In genomic region chr3:82073741-82074181, GRCm38 (mm10) we compare ENCODE assay signal across 8 mouse cellular contexts. TPM values are rescaled to one million over a fixed set of nuclear protein-coding genes. Genes with fewer than 3 reads are reported as not detected.
DNase-seq lines count a peak whose midpoint lies in the region; ATAC-seq and TF ChIP-seq lines count a peak whose summit lies in the region.

No protein-coding gene starts in this region.

- no peaks in the 10 kb centered on the region for H3K9me3 ChIP-seq in embryonic facial prominence, embryonic 11.5 days (replicated peaks; ENCODE audit: control insufficient read depth, low read length)
- H3K9me3 ChIP-seq in intestine, postnatal 0 days (ENCODE audit: control insufficient read depth): no peaks in the 10 kb centered on the region

- H3K4me2 ChIP-seq in embryonic facial prominence, embryonic 11.5 days (ENCODE audit: low read depth, low read length): peak overlapping the region; percentile 83
- H3K4me2 ChIP-seq in intestine, postnatal 0 days (replicated peaks; ENCODE audit: low read depth): peak overlapping the region; percentile 71

- peaks cover 4% of the 10 kb centered on the region; the same call in 1 of the 2 replicates for H3K27me3 ChIP-seq in embryonic facial prominence, embryonic 11.5 days (ENCODE audit: control insufficient read depth, insufficient read depth, low read length)
- H3K27me3 ChIP-seq in intestine, postnatal 0 days (replicated peaks; ENCODE audit: control insufficient read depth, insufficient read depth, low read length): peaks cover 10% of the 10 kb centered on the region; the same call in 1 of the 2 replicates

- peak overlapping the region; percentile 22; the same call in 1 of the 2 replicates for H3K9ac ChIP-seq in embryonic facial prominence, embryonic 11.5 days (replicated peaks; ENCODE audit: low read length)
- peak overlapping the region; percentile 48 for H3K9ac ChIP-seq in intestine, postnatal 0 days (ENCODE audit: low read depth, low read length)

- H3K4me3 ChIP-seq in embryonic facial prominence, embryonic 11.5 days (ENCODE audit: low read depth, low read length): peak overlapping the region; percentile 38
- peak overlapping the region; percentile 49 for H3K4me3 ChIP-seq in intestine, postnatal 0 days (ENCODE audit: low read depth, low read length)

- WGBS in embryonic facial prominence, embryonic 11.5 days: 0% methylated on average over 34 of the region's 34 CpGs
- WGBS in intestine, postnatal 0 days: under 1% methylated on average over 34 of the region's 34 CpGs

- no peak overlapping the region for H3K27ac ChIP-seq in embryonic facial prominence, embryonic 11.5 days (replicated peaks; ENCODE audit: low read depth, low read length)
- peak overlapping the region; percentile 41; the same call in 1 of the 2 replicates for H3K27ac ChIP-seq in intestine, postnatal 0 days (ENCODE audit: low read depth, low read length)

- no peaks in the 10 kb centered on the region for H3K4me1 ChIP-seq in embryonic facial prominence, embryonic 11.5 days (ENCODE audit: control insufficient read depth, insufficient read depth, low read length)
- no peaks in the 10 kb centered on the region for H3K4me1 ChIP-seq in intestine, postnatal 0 days (replicated peaks; ENCODE audit: control insufficient read depth, insufficient read depth, low read length)

- intact Hi-C loops in left cerebral cortex, postnatal 25 days (cut with DNase I): loop anchor here (5.0 kb wide), 1 partner anchor 69 kb away; no protein-coding TSS in a partner anchor

- peak; percentile 82 for DNase-seq in brain, adult 2 months (ENCODE audit: low read depth, low spot score)
- DNase-seq in embryonic facial prominence, embryonic 11.5 days (ENCODE audit: low spot score): peak; percentile 40
- DNase-seq in heart, adult 18-20 months: peak; percentile 71 to 78
- DNase-seq in left cerebral cortex, postnatal 25 days (ENCODE audit: low spot score in 2 of 2): peak; percentile 75 to 80
- DNase-seq in mesoderm, embryonic 11.5 days (ENCODE audit: low read depth, low spot score): peak; percentile 36
- DNase-seq in right cerebral cortex, postnatal 4 days: peak; percentile 77

- no peaks in the 10 kb centered on the region for H3K36me3 ChIP-seq in embryonic facial prominence, embryonic 11.5 days (replicated peaks; ENCODE audit: control insufficient read depth, insufficient read depth, low read depth, low read length)
- H3K36me3 ChIP-seq in intestine, postnatal 0 days (ENCODE audit: control insufficient read depth, insufficient read depth): no peaks in the 10 kb centered on the region

- peak; percentile 54 for ATAC-seq in embryonic facial prominence, embryonic 11.5 days (replicated peaks; ENCODE audit: insufficient number of reproducible peaks, low FRiP score, low TSS enrichment, low read depth)
- peak; percentile 25; the same call in 1 of the 2 replicates for ATAC-seq in intestine, postnatal 0 days
- no peak for ATAC-seq in erythroblast, adult 5-6 weeks (replicated peaks; ENCODE audit: low FRiP score, poor library complexity, severe bottlenecking)

- 0 out of 2 replicates have a peak, but pooled peaks have one; percentile 21 for TF ChIP-seq CTCF in intestine, postnatal 0 days (IDR thresholded peaks at IDR 0.05; ENCODE audit: low read depth)

RNA-seq across cellular contexts. Expression of gene Gucy1b1, which starts 0.7 kb away (rescaled TPM):
- 6.4 and 8.1 TPM in 2 replicates for polyA plus RNA-seq in embryonic facial prominence, embryonic 11.5 days (2014; fragmentation: Nextera tagmentation; extraction: Ambion mirVana)
- 10 to 100 TPM; 10.3 to 12.0 TPM for total RNA-seq in heart, adult 18-20 months (2021)
- 23.3 and 24.8 TPM in 2 replicates for polyA plus RNA-seq in intestine, postnatal 0 days (2015; fragmentation: Nextera tagmentation; extraction: Ambion mirVana)
- total RNA-seq in left cerebral cortex, postnatal 25 days (2021): 100 to 1,000 TPM; 164 to 168 TPM
- 8.5 TPM in 1 of 2 replicates, not detected in the other for total RNA-seq in erythroblast, adult 5-6 weeks (2015; ENCODE audit: low replicate concordance)
- total RNA-seq in erythroblast, adult 5-6 weeks (2017; ENCODE audit: low replicate concordance): not detected in 2 replicates

Comparison
In these comparisons a context has a peak if more than half of its experiments do, and no peak if none do; other contexts are left out.
1. RNA of gene Gucy1b1, which starts 0.7 kb away (total RNA-seq): 164 to 168 TPM in left cerebral cortex, postnatal 25 days; 10.3 to 12.0 TPM in heart, adult 18-20 months and 8.5 TPM in erythroblast, adult 5-6 weeks; every median in the first group is over 10 times any median in the second.
2. Peak in every context shown above with its lines, with median percentiles within 50 percentile points of each other: DNase-seq.